Mouse (Mus musculus): Measurements from ENCODE around the gene Csnk1g2. TPM values are rescaled to one million over a fixed set of nuclear protein-coding genes. Genes with fewer than 3 reads are reported as not detected.
A peak's percentile ranks its signal among the peaks of the same experiment; 100 is the strongest.

Csnk1g2 gene
- polyA plus RNA-seq, 1 experiment from 2014 or later, result 134 TPM

- under 1% methylated on average over 68 of the region's 72 CpGs for WGBS
- Histone ChIP-seq H3K4me2 (ENCODE audit: low read depth, low read length, severe bottlenecking) (peak overlapping the region; percentile 90), H3K27ac (ENCODE audit: low read depth, low read length) (peak overlapping the region; percentile 81), H3K9me3 (ENCODE audit: control insufficient read depth, low read length) (no peaks in the 10 kb centered on the region), H3K9ac (ENCODE audit: low read length) (peak overlapping the region; percentile 95), H3K27me3 (ENCODE audit: control insufficient read depth, insufficient read depth, low read length) (no peaks in the 10 kb centered on the region), H3K4me1 (replicated peaks; ENCODE audit: control insufficient read depth, insufficient read depth, low read length) (peaks cover 11% of the 10 kb centered on the region), H3K36me3 (ENCODE audit: control insufficient read depth, insufficient read depth, low read length) (no peaks in the 10 kb centered on the region), H3K4me3 (ENCODE audit: low read depth, low read length) (peak overlapping the region; percentile 92)
- ATAC-seq (replicated peaks; ENCODE audit: low FRiP score), result peak; percentile 81
- DNase-seq (ENCODE audit: low spot score), result peak; percentile 99
Measured at GRCm38 (mm10) chr10:80656130-80656862, 33.7 kb downstream of the Csnk1g2 start.

GRCm38 (mm10) chr10:80656863-80657623, 34.4 kb downstream of the Csnk1g2 start, which contains the start of gene Btbd2:
TSS of gene Btbd2 (minus strand) at chr10:80657071.
- Histone ChIP-seq H3K36me3 (ENCODE audit: control insufficient read depth, insufficient read depth, low read length) (no peaks in the 10 kb centered on the region), H3K4me1 (replicated peaks; ENCODE audit: control insufficient read depth, insufficient read depth, low read length) (peaks cover 11% of the 10 kb centered on the region), H3K4me3 (ENCODE audit: low read depth, low read length) (peak within 1 kb of the TSS; percentile 92), H3K27ac (ENCODE audit: low read depth, low read length) (peak within 1 kb of the TSS; percentile 81), H3K9ac (ENCODE audit: low read length) (peak within 1 kb of the TSS; percentile 95), H3K4me2 (ENCODE audit: low read depth, low read length, severe bottlenecking) (peak within 1 kb of the TSS; percentile 90), H3K9me3 (ENCODE audit: control insufficient read depth, low read length) (no peaks in the 10 kb centered on the region), H3K27me3 (ENCODE audit: control insufficient read depth, insufficient read depth, low read length) (no peaks in the 10 kb centered on the region)
- WGBS, result 19% methylated on average over 15 of the region's 15 CpGs
- DNase-seq (ENCODE audit: low spot score) (no peak), ATAC-seq (replicated peaks; ENCODE audit: low FRiP score) (peak; percentile 49)

- Histone ChIP-seq H3K4me3 (ENCODE audit: low read depth, low read length) (no peak overlapping the region), H3K36me3 (ENCODE audit: control insufficient read depth, insufficient read depth, low read length) (no peaks in the 10 kb centered on the region), H3K9me3 (ENCODE audit: control insufficient read depth, low read length) (no peaks in the 10 kb centered on the region), H3K27me3 (ENCODE audit: control insufficient read depth, insufficient read depth, low read length) (no peaks in the 10 kb centered on the region), H3K4me2 (ENCODE audit: low read depth, low read length, severe bottlenecking) (no peak overlapping the region), H3K9ac (ENCODE audit: low read length) (no peak overlapping the region), H3K4me1 (replicated peaks; ENCODE audit: control insufficient read depth, insufficient read depth, low read length) (peaks cover 11% of the 10 kb centered on the region), H3K27ac (ENCODE audit: low read depth, low read length) (no peak overlapping the region)
- WGBS, result 90% methylated on average over 14 of the region's 14 CpGs
- no peak for DNase-seq (ENCODE audit: low spot score)
- no peak for ATAC-seq (replicated peaks; ENCODE audit: low FRiP score)
Measured at GRCm38 (mm10) chr10:80658194-80658840, 35.7 kb downstream of the Csnk1g2 start.

GRCm38 (mm10) chr10:80658841-80659202, 36.2 kb downstream of the Csnk1g2 start:
- no peaks in the 10 kb centered on the region for H3K27me3 ChIP-seq (ENCODE audit: control insufficient read depth, insufficient read depth, low read length)
- peaks cover 11% of the 10 kb centered on the region for H3K4me1 ChIP-seq (replicated peaks; ENCODE audit: control insufficient read depth, insufficient read depth, low read length)
- WGBS, result 78% methylated on average over 4 of the region's 4 CpGs
- no peak overlapping the region for H3K4me2 ChIP-seq (ENCODE audit: low read depth, low read length, severe bottlenecking)
- no peaks in the 10 kb centered on the region for H3K9me3 ChIP-seq (ENCODE audit: control insufficient read depth, low read length)
- no peak overlapping the region for H3K4me3 ChIP-seq (ENCODE audit: low read depth, low read length)
- peak overlapping the region; percentile 18; the same call in 1 of the 2 replicates for H3K27ac ChIP-seq (ENCODE audit: low read depth, low read length)
- ATAC-seq (replicated peaks; ENCODE audit: low FRiP score) (no peak), DNase-seq (ENCODE audit: low spot score) (no peak)
- no peak overlapping the region for H3K9ac ChIP-seq (ENCODE audit: low read length)
- H3K36me3 ChIP-seq (ENCODE audit: control insufficient read depth, insufficient read depth, low read length), result no peaks in the 10 kb centered on the region

GRCm38 (mm10) chr10:80659213-80659612, 36.6 kb downstream of the Csnk1g2 start:
- ATAC-seq (replicated peaks; ENCODE audit: low FRiP score), result no peak
- Histone ChIP-seq H3K27me3 (ENCODE audit: control insufficient read depth, insufficient read depth, low read length) (no peaks in the 10 kb centered on the region), H3K36me3 (ENCODE audit: control insufficient read depth, insufficient read depth, low read length) (no peaks in the 10 kb centered on the region), H3K4me1 (replicated peaks; ENCODE audit: control insufficient read depth, insufficient read depth, low read length) (peaks cover 10% of the 10 kb centered on the region), H3K9ac (ENCODE audit: low read length) (no peak overlapping the region), H3K4me3 (ENCODE audit: low read depth, low read length) (no peak overlapping the region), H3K9me3 (ENCODE audit: control insufficient read depth, low read length) (no peaks in the 10 kb centered on the region), H3K4me2 (ENCODE audit: low read depth, low read length, severe bottlenecking) (peak overlapping the region; percentile 6; the same call in 1 of the 2 replicates), H3K27ac (ENCODE audit: low read depth, low read length) (peak overlapping the region; percentile 18; the same call in 1 of the 2 replicates)
- 16% methylated on average over 10 of the region's 10 CpGs for WGBS
- DNase-seq (ENCODE audit: low spot score), result peak; percentile 82

GRCm38 (mm10) chr10:80661149-80661548, 38.5 kb downstream of the Csnk1g2 start:
- Histone ChIP-seq H3K27me3 (ENCODE audit: control insufficient read depth, insufficient read depth, low read length) (no peaks in the 10 kb centered on the region), H3K4me3 (ENCODE audit: low read depth, low read length) (no peak overlapping the region), H3K9ac (ENCODE audit: low read length) (no peak overlapping the region), H3K4me1 (replicated peaks; ENCODE audit: control insufficient read depth, insufficient read depth, low read length) (peaks cover 2% of the 10 kb centered on the region; the same call in 1 of the 2 replicates), H3K4me2 (ENCODE audit: low read depth, low read length, severe bottlenecking) (no peak overlapping the region), H3K9me3 (ENCODE audit: control insufficient read depth, low read length) (no peaks in the 10 kb centered on the region), H3K36me3 (ENCODE audit: control insufficient read depth, insufficient read depth, low read length) (peaks cover under 1% of the 10 kb centered on the region), H3K27ac (ENCODE audit: low read depth, low read length) (no peak overlapping the region)
- WGBS, result 40% methylated on average over 5 of the region's 5 CpGs
- no peak for ATAC-seq (replicated peaks; ENCODE audit: low FRiP score)
- peak; percentile 76 for DNase-seq (ENCODE audit: low spot score)

GRCm38 (mm10) chr10:80663485-80664196, 41.0 kb downstream of the Csnk1g2 start:
- ATAC-seq (replicated peaks; ENCODE audit: low FRiP score) (no peak), DNase-seq (ENCODE audit: low spot score) (no peak)
- Histone ChIP-seq H3K36me3 (ENCODE audit: control insufficient read depth, insufficient read depth, low read length) (peaks cover 4% of the 10 kb centered on the region), H3K9ac (ENCODE audit: low read length) (no peak overlapping the region), H3K27ac (ENCODE audit: low read depth, low read length) (0 out of 2 replicates have a peak overlapping the region, but pooled peaks have one; percentile 12), H3K4me1 (replicated peaks; ENCODE audit: control insufficient read depth, insufficient read depth, low read length) (peaks cover 2% of the 10 kb centered on the region; the same call in 1 of the 2 replicates), H3K4me3 (ENCODE audit: low read depth, low read length) (no peak overlapping the region), H3K9me3 (ENCODE audit: control insufficient read depth, low read length) (no peaks in the 10 kb centered on the region), H3K27me3 (ENCODE audit: control insufficient read depth, insufficient read depth, low read length) (no peaks in the 10 kb centered on the region), H3K4me2 (ENCODE audit: low read depth, low read length, severe bottlenecking) (no peak overlapping the region)
- WGBS, result 65% methylated on average over 5 of the region's 5 CpGs
